Mouse (Mus musculus) midbrain, postnatal 0 days (tissue): ENCODE results near the gene Slit3. TPM values are rescaled to one million over a fixed set of nuclear protein-coding genes. Genes with fewer than 3 reads are reported as not detected.

Experiments used
- ATAC-seq: fragments of 200-750 bp; cut with Nextera tagmentation; 2 replicates; pipeline ENCODE4 v1.8.0; 2017; ENCODE audit warnings: moderate number of reproducible peaks, mild to moderate bottlenecking, moderate TSS enrichment, moderate library complexity; ENCODE audit not compliant: low FRiP score
- DNase-seq: peaks from one replicate; pipeline ENCODE4 v3.0.0-alpha.2; 2015; ENCODE audit warnings: low spot score
- H3K27ac ChIP-seq: fragments of 300-500 bp; sonication (generic); 2 replicates; pipeline ENCODE4 v1.5.1; 2014; ENCODE audit warnings: low read depth, mild to moderate bottlenecking, low read length, mixed read lengths
- H3K27me3 ChIP-seq: fragments of 300-500 bp; sonication (generic); 2 replicates; pipeline ENCODE4 v1.6.1; 2014; ENCODE audit warnings: low read length, control low read depth, mixed read lengths; ENCODE audit not compliant: insufficient read depth
- H3K36me3 ChIP-seq: fragments of 300-500 bp; sonication (generic); 2 replicates; pipeline ENCODE4 v1.6.1; 2014; ENCODE audit warnings: low read length, control low read depth, mixed read lengths; ENCODE audit not compliant: insufficient read depth
- H3K4me1 ChIP-seq: fragments of 300-500 bp; sonication (generic); 2 replicates; pipeline ENCODE4 v1.6.1; 2014; ENCODE audit warnings: mild to moderate bottlenecking, control low read depth, antibody characterized with exemption, low read length, mixed read lengths; ENCODE audit not compliant: insufficient read depth
- H3K4me2 ChIP-seq: fragments of 300-500 bp; sonication (generic); 2 replicates; pipeline ENCODE4 v1.6.1; 2014; ENCODE audit warnings: low read depth, mild to moderate bottlenecking, low read length, mixed read lengths; ENCODE audit not compliant: poor library complexity, severe bottlenecking
- H3K4me3 ChIP-seq: fragments of 300-500 bp; sonication (generic); 2 replicates; pipeline ENCODE4 v1.5.1; 2014; ENCODE audit warnings: low read depth, mild to moderate bottlenecking, low read length, moderate library complexity
- H3K9ac ChIP-seq: fragments of 300-500 bp; sonication (generic); replicated peaks from 2 replicates; pipeline ENCODE4 v1.6.1; 2014; ENCODE audit warnings: mild to moderate bottlenecking, low read length, moderate library complexity, mixed read lengths; ENCODE audit not compliant: poor library complexity, severe bottlenecking
- H3K9me3 ChIP-seq: fragments of 300-500 bp; sonication (generic); 2 replicates; pipeline ENCODE4 v1.6.1; 2016; ENCODE audit warnings: low read length, control low read depth
- CTCF ChIP-seq: IDR thresholded peaks from 2 replicates; pipeline ENCODE4 v1.5.1; 2016; ENCODE audit warnings: antibody characterized with exemption, mild to moderate bottlenecking
- WGBS: fragments of 180-500 bp; shearing (Covaris S2); extraction: QIAGEN DNeasy Blood & Tissue Kit; methylation state at CpG from one replicate; pipeline ENCODE4 v1.1.7; 2014; 5-methylcytosine and 5-hydroxymethylcytosine counted together
- polyA plus RNA-seq: library from polyadenylated mRNA; unstranded; fragments of >200 nt; fragmentation: Nextera tagmentation; extraction: Ambion mirVana; gene quantifications from 2 replicates; pipeline ENCODE4 v1.2.1, GENCODE M21; 2015
- total RNA-seq: library from RNA; depleted of rRNA; stranded (reverse); fragments of >200 nt; gene quantifications from 2 replicates; pipeline ENCODE4 v1.2.3, GENCODE M21; 2014

Gene Slit3
- total and polyA plus RNA-seq, 2 experiments from 2014 or later, result 3.6 to 7.7 TPM

DNA sequence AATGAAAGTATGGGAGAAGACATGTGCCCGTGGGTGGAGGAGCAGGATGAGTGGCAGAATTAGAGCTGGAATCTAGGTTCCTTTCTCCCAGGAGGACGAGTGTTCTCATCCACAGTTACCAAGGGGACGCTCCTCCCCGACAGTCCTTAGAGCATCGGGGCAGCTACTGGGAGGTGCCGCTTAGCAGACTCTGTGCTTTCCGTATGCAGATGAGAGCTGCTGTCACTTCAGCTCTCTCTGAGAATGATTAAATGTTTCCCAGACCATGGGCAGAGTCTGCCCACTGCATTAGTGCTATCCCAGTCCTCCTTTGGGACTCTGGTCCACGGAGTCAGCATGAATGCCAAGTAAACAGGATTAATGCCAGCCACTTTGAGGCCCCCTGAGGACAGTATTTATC lies 359.1 kb downstream of the Slit3 start:
- no peak overlapping the region for H3K4me3 ChIP-seq
- DNase-seq (peak; percentile 45), ATAC-seq (no peak)

DNA sequence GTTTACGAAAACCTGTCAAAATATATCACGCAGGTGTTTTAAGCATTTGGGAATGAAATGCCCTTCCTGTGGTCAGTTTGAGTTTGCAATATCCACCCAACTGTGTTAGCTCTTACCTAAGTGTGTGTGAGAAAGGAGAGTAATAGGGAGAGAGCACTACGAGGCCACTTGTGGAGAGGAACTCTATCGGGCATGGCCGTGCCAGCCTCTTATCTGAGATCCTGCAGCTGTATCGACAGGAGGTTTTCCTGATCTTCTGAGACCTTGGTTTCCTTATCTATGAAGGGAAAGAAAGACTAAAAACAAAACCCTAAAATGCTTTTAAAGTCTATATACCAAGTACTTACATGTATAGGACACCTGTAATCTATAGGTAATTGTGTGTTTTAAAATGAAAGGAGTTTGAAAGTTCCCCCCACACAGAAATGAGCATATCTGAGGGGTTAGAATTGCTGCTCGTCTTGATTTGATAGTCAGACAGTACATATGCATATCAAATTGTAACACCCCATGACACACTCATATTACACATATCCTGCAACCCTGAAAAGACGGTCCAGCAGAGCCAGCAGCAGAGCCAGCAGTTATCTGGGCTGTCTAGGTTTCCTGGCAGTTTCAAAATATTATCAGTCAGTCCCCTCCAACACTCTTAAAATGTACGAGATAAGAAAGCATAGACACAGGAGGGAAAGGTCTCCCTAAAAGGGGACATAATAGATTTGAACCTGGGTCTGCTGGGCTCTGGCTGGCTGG lies 360.8 kb downstream of the Slit3 start:
- WGBS, result 87% methylated on average over 9 of the region's 9 CpGs
- H3K4me2 ChIP-seq, result no peak overlapping the region
- H3K36me3 ChIP-seq, result no peaks in the 10 kb centered on the region
- H3K27ac ChIP-seq, result no peak overlapping the region
- DNase-seq, result no peak
- no peak overlapping the region for H3K4me3 ChIP-seq
- no peak for TF ChIP-seq CTCF
- no peak overlapping the region for H3K9ac ChIP-seq
- H3K27me3 ChIP-seq, result peaks cover 3% of the 10 kb centered on the region; the same call in 1 of the 2 replicates
- H3K9me3 ChIP-seq, result no peaks in the 10 kb centered on the region
- no peak for ATAC-seq
- H3K4me1 ChIP-seq, result no peaks in the 10 kb centered on the region

More for the DNA sequence above, 359.1 kb downstream of the Slit3 start:
- Histone ChIP-seq H3K4me2 (no peak overlapping the region), H3K4me1 (no peaks in the 10 kb centered on the region), H3K9ac (0 out of 2 replicates have a peak overlapping the region, but pooled peaks have one; percentile 19), H3K9me3 (no peaks in the 10 kb centered on the region), H3K27ac (no peak overlapping the region), H3K27me3 (peaks cover 3% of the 10 kb centered on the region; the same call in 1 of the 2 replicates), H3K36me3 (no peaks in the 10 kb centered on the region)
- WGBS, result 14% methylated on average over 8 of the region's 8 CpGs
- TF ChIP-seq CTCF, result no peak

DNA sequence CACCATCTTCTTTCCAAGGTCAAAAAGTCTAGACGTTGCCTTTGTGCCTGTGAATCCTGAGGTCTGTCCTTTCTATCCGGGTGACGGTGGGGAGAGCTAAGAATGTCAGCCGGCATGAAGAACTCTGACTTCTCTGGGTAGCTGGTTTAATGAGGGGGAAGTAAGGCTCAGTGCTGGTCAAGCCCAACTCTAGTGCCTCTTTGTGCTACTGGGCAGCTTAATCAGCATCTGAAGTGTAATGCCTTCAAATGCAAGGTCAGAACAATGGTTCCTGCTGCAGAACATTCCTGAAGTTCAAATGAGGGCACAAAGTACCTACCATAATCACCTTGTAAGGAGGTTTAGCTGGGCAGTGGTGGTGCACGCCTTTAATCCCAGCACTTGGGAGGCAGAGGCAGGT lies 366.9 kb downstream of the Slit3 start:
- no peak overlapping the region for H3K4me3 ChIP-seq
- no peak overlapping the region for H3K4me2 ChIP-seq
- H3K4me1 ChIP-seq, result no peaks in the 10 kb centered on the region
- ATAC-seq (no peak), DNase-seq (no peak)
- H3K9me3 ChIP-seq, result no peaks in the 10 kb centered on the region
- no peak overlapping the region for H3K9ac ChIP-seq
- 84% methylated on average over 5 of the region's 5 CpGs for WGBS
- peaks cover 3% of the 10 kb centered on the region; the same call in 1 of the 2 replicates for H3K27me3 ChIP-seq
- no peak overlapping the region for H3K27ac ChIP-seq
- no peaks in the 10 kb centered on the region for H3K36me3 ChIP-seq
- TF ChIP-seq CTCF, result no peak

DNA sequence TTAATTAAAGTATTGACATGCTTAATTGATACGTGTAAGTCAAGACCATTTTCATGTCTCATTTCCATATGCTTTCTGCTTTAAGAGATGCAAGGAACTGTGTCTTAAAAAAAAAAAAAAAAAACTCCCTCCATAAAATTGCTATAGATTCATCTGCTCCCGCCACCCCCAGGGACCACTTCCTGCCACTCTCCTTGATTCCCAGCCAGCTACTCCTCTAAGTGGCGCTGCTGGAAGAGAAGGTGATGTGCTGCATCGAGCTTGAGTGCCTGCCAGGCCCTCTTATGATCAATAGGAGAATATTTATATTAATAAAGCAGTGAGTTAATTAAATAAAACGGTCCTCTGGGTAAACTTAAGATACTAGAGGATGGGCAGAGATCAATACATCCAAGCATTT lies 370.7 kb downstream of the Slit3 start:
- Histone ChIP-seq H3K9ac (no peak overlapping the region), H3K4me2 (no peak overlapping the region), H3K36me3 (no peaks in the 10 kb centered on the region), H3K27me3 (peaks cover 5% of the 10 kb centered on the region; the same call in 1 of the 2 replicates), H3K27ac (no peak overlapping the region), H3K9me3 (no peaks in the 10 kb centered on the region), H3K4me3 (no peak overlapping the region), H3K4me1 (no peaks in the 10 kb centered on the region)
- ATAC-seq, result no peak
- WGBS, result 63% methylated on average over 5 of the region's 5 CpGs
- TF ChIP-seq CTCF, result no peak
- no peak for DNase-seq

DNA sequence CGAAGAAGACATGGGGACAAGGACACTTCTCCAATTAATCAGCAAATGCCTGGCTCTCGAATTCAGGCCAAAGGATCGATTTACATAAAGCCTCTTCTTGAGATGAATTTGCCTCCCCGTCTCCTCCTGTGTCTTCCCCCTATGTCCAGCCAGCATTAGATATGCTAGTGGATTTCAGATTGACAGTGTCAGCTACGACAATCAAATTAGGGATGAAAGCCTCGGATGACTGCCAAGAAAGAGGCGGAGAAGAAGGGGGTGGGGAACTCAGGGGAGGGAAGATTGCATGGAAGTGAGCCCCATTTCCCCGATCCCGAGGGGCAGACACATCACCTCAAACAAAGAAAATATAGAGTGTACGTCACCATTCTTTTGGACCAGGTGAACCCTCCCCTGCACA lies 375.9 kb downstream of the Slit3 start:
- H3K4me3 ChIP-seq, result no peak overlapping the region
- H3K27me3 ChIP-seq, result peaks cover 18% of the 10 kb centered on the region
- ATAC-seq, result no peak
- no peaks in the 10 kb centered on the region for H3K9me3 ChIP-seq
- TF ChIP-seq CTCF, result no peak
- no peak overlapping the region for H3K9ac ChIP-seq
- H3K4me1 ChIP-seq, result no peaks in the 10 kb centered on the region
- WGBS, result 42% methylated on average over 10 of the region's 10 CpGs
- H3K27ac ChIP-seq, result no peak overlapping the region
- no peak overlapping the region for H3K4me2 ChIP-seq
- H3K36me3 ChIP-seq, result no peaks in the 10 kb centered on the region
- DNase-seq, result no peak

DNA sequence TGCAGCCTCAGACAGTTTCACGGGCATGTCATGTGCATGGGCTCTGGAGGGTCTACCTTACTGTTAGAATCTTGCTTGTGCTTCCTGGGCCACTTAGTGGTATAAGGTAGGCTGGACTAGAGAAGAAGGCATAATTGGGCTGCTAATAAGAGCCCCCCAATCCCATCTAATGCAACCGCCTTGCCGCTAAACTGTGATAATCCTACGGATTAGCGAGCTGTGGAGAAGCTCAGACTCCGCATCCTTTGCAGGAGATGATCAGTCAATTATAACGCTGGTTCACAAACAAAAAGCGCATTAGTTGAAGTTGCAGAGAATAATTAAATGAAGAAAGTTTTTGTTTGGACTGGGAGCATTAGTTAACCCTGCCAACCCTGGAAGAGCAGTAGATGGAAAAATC lies 376.9 kb downstream of the Slit3 start:
- no peaks in the 10 kb centered on the region for H3K36me3 ChIP-seq
- no peak for TF ChIP-seq CTCF
- WGBS, result 35% methylated on average over 8 of the region's 8 CpGs
- H3K4me3 ChIP-seq, result no peak overlapping the region
- no peak for DNase-seq
- no peaks in the 10 kb centered on the region for H3K9me3 ChIP-seq
- no peaks in the 10 kb centered on the region for H3K4me1 ChIP-seq
- H3K27me3 ChIP-seq, result peaks cover 18% of the 10 kb centered on the region
- no peak overlapping the region for H3K27ac ChIP-seq
- H3K9ac ChIP-seq, result no peak overlapping the region
- H3K4me2 ChIP-seq, result no peak overlapping the region
- no peak for ATAC-seq
